Mouse (Mus musculus) ES-Bruce4 (cell line): ENCODE measurements around the gene Akap13.

Source experiments
- CTCF ChIP-seq: IDR thresholded peaks from one replicate; pipeline ENCODE4 v1.8.1; 2011; ENCODE audit warnings: low read depth, low read length
- POLR2A ChIP-seq: IDR thresholded peaks from one replicate; pipeline ENCODE4 v1.8.1; 2011; ENCODE audit warnings: low read length; ENCODE audit not compliant: insufficient read depth

DNA sequence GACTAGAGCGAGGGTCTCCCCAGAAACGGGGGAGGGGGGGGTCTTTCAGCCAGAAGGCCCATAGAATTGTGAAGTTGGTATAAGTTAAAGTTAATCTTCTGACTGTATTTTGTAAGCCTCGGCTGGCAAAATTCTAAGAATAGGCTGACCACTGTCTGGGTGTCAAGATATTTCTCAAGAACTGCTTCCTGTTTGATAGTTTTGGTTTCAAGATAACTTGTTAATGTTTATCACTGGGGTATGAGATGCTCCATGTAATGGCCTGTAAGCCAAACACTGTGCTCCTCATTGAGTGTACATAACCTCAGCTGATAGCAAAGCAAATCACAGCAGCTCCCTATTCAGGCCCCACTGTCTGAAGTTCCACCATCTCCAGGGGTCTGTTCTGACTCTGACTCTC is 332.0 kb downstream of the Akap13 start:
- TF ChIP-seq POLR2A (no peak), CTCF (no peak)
